Mouse (Mus musculus): Measurements from ENCODE around the gene Cdkn1a. TPM values are rescaled to one million over a fixed set of nuclear protein-coding genes. Genes with fewer than 3 reads are reported as not detected.
"Not testable (repeated sequence)": the region's sequence is repeated elsewhere in the genome, so short reads cannot be mapped to it uniquely, and the experiment has no call there.

The Cdkn1a gene
- polyA plus RNA-seq, 1 experiment from 2014 or later = 13.8 TPM

GRCm38 (mm10) chr17:29110356-29110755 lies 19.6 kb downstream of the Cdkn1a start:
- not testable (repeated sequence) for DNase-seq (ENCODE audit: low spot score); H3K27me3 ChIP-seq (replicated peaks; ENCODE audit: control insufficient read depth, insufficient read depth, low read length); H3K4me2 ChIP-seq; H3K4me1 ChIP-seq (replicated peaks; ENCODE audit: control insufficient read depth, insufficient read depth, low read length); H3K36me3 ChIP-seq (ENCODE audit: control insufficient read depth, insufficient read depth, low read length); H3K9me3 ChIP-seq (ENCODE audit: control insufficient read depth, low read length); H3K4me3 ChIP-seq (ENCODE audit: low read depth, low read length); ATAC-seq (replicated peaks; ENCODE audit: low FRiP score); H3K27ac ChIP-seq (ENCODE audit: low read depth, low read length); H3K9ac ChIP-seq (ENCODE audit: low read depth, low read length)
- WGBS = 78% methylated on average over 6 of the region's 6 CpGs

DNA sequence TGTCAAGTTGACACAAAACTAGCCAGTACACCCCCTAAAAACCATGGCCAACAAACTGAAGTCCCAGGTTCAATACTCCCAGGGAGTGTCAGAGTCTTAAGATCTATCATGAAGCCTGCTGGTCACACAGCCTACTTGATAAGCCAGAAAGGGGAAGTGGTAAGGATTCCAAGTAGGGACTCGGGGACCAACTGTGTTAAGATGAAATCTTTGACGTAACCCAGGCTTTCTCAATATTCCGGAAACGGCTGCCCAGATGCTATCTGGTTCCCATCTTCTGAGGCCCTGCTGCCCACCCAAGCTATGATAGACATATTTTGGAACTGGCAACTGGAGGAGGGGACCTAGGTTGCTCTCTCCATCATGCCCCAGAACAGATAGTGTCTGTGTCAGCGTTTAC lies 20.6 kb downstream of the Cdkn1a start:
- no peaks in the 10 kb centered on the region for H3K9me3 ChIP-seq (ENCODE audit: control insufficient read depth, low read length)
- peaks cover 8% of the 10 kb centered on the region; the same call in 1 of the 2 replicates for H3K4me1 ChIP-seq (replicated peaks; ENCODE audit: control insufficient read depth, insufficient read depth, low read length)
- H3K9ac ChIP-seq (ENCODE audit: low read depth, low read length) = no peak overlapping the region
- H3K4me3 ChIP-seq (ENCODE audit: low read depth, low read length) = no peak overlapping the region
- no peaks in the 10 kb centered on the region for H3K36me3 ChIP-seq (ENCODE audit: control insufficient read depth, insufficient read depth, low read length)
- no peaks in the 10 kb centered on the region for H3K27me3 ChIP-seq (replicated peaks; ENCODE audit: control insufficient read depth, insufficient read depth, low read length)
- H3K4me2 ChIP-seq = no peak overlapping the region
- ATAC-seq (replicated peaks; ENCODE audit: low FRiP score) = no peak
- H3K27ac ChIP-seq (ENCODE audit: low read depth, low read length) = no peak overlapping the region
- 41% methylated on average over 5 of the region's 5 CpGs for WGBS
- no peak for DNase-seq (ENCODE audit: low spot score)

- peak within 1 kb of the TSS; percentile 25 for H3K4me2 ChIP-seq
- DNase-seq (ENCODE audit: low spot score) (no peak), ATAC-seq (replicated peaks; ENCODE audit: low FRiP score) (no peak)
- no peaks in the 10 kb centered on the region for H3K9me3 ChIP-seq (ENCODE audit: control insufficient read depth, low read length)
- H3K9ac ChIP-seq (ENCODE audit: low read depth, low read length) = no peak within 1 kb of the TSS
- 67% methylated on average over 13 of the region's 13 CpGs for whole genome bisulfite sequencing
- H3K36me3 ChIP-seq (ENCODE audit: control insufficient read depth, insufficient read depth, low read length) = no peaks in the 10 kb centered on the region
- H3K27me3 ChIP-seq (replicated peaks; ENCODE audit: control insufficient read depth, insufficient read depth, low read length) = no peaks in the 10 kb centered on the region
- H3K4me3 ChIP-seq (ENCODE audit: low read depth, low read length) = no peak within 1 kb of the TSS
- peaks cover 8% of the 10 kb centered on the region; the same call in 1 of the 2 replicates for H3K4me1 ChIP-seq (replicated peaks; ENCODE audit: control insufficient read depth, insufficient read depth, low read length)
- no peak within 1 kb of the TSS for H3K27ac ChIP-seq (ENCODE audit: low read depth, low read length)
These were observed 23.0 kb downstream of the Cdkn1a start, which contains the start of gene Rab44 for GRCm38 (mm10) chr17:29113591-29114352. Gene Rab44, plus strand, starts transcription at chr17:29114145.

DNA sequence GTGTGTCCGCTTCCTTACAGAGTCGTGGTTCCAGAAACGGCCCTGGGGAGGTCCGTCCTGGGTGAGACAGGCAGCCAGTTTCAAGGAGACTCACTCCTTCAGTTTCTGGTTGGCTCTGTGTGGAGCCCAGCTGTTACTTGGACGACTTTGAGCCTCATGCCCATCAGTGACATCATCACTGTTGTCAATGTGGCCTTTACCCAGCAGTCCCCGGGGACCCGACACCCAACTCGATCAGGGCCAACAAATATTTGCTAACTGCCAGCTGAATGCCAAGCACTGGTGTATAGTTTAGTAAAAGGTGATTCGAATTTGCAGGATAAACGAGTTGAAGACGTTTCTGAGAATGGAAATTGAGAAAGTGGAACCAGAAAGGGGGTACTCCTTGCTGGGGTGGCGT lies 25.2 kb downstream of the Cdkn1a start:
- DNase-seq (ENCODE audit: low spot score) (no peak), ATAC-seq (replicated peaks; ENCODE audit: low FRiP score) (no peak)
- H3K9me3 ChIP-seq (ENCODE audit: control insufficient read depth, low read length) = no peaks in the 10 kb centered on the region
- no peak overlapping the region for H3K9ac ChIP-seq (ENCODE audit: low read depth, low read length)
- 69% methylated on average over 12 of the region's 12 CpGs for WGBS
- H3K27ac ChIP-seq (ENCODE audit: low read depth, low read length) = no peak overlapping the region
- H3K4me2 ChIP-seq = no peak overlapping the region
- no peaks in the 10 kb centered on the region for H3K27me3 ChIP-seq (replicated peaks; ENCODE audit: control insufficient read depth, insufficient read depth, low read length)
- H3K36me3 ChIP-seq (ENCODE audit: control insufficient read depth, insufficient read depth, low read length) = no peaks in the 10 kb centered on the region
- no peak overlapping the region for H3K4me3 ChIP-seq (ENCODE audit: low read depth, low read length)
- peaks cover 8% of the 10 kb centered on the region; the same call in 1 of the 2 replicates for H3K4me1 ChIP-seq (replicated peaks; ENCODE audit: control insufficient read depth, insufficient read depth, low read length)

GRCm38 (mm10) chr17:29117006-29117648 lies 26.4 kb downstream of the Cdkn1a start:
- no peak overlapping the region for H3K4me2 ChIP-seq
- 0 out of 2 replicates have a peak, but pooled peaks cover 2% of the 10 kb centered on the region for H3K4me1 ChIP-seq (replicated peaks; ENCODE audit: control insufficient read depth, insufficient read depth, low read length)
- no peak overlapping the region for H3K4me3 ChIP-seq (ENCODE audit: low read depth, low read length)
- 59% methylated on average over 8 of the region's 8 CpGs for WGBS
- no peaks in the 10 kb centered on the region for H3K36me3 ChIP-seq (ENCODE audit: control insufficient read depth, insufficient read depth, low read length)
- DNase-seq (ENCODE audit: low spot score) = no peak
- no peaks in the 10 kb centered on the region for H3K27me3 ChIP-seq (replicated peaks; ENCODE audit: control insufficient read depth, insufficient read depth, low read length)
- no peak overlapping the region for H3K9ac ChIP-seq (ENCODE audit: low read depth, low read length)
- no peaks in the 10 kb centered on the region for H3K9me3 ChIP-seq (ENCODE audit: control insufficient read depth, low read length)
- ATAC-seq (replicated peaks; ENCODE audit: low FRiP score) = no peak
- H3K27ac ChIP-seq (ENCODE audit: low read depth, low read length) = no peak overlapping the region

DNA sequence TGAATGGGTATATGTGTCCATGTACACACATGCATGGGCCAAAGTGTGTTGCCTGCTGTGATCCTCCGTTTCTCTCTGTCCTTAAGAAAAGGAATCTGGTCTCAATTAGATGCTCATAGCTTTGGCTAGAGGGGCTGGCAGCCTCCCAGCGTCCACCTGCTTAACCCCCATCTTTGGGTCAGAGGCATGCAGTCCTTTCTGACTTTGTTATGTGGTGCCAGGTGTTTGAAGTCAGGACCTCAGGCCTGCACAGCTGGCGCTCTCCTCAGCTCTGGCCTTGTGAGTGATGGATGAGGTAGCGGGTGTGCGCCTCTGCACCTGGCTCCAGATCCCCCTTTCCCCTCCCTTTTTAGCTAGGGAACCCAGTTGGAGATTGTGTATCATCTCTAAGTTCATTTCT lies 27.3 kb downstream of the Cdkn1a start:
- no peak for DNase-seq (ENCODE audit: low spot score)
- WGBS = 60% methylated on average over 5 of the region's 5 CpGs
- no peak for ATAC-seq (replicated peaks; ENCODE audit: low FRiP score)

DNA sequence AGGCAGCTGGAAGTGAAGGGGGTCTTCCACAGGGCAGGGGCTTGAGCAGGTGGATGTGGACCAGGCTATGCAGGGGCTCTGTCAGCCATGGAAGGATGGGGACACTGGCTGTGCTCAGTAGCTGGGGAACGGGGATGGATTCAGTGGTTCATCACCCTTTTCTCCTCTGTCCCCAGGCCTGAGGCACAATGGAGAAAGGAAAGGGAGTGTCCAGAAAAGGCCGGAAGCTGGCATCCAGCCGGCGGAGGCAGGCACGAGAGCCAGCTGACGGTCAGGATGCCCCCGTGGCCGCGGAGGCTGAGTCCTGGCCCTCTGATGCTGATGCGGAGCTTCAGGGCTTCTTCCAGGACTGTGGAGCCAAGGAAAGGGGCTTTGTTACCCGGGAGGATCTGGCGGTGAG lies 29.9 kb downstream of the Cdkn1a start:
- Histone ChIP-seq H3K36me3 (ENCODE audit: control insufficient read depth, insufficient read depth, low read length) (no peaks in the 10 kb centered on the region), H3K4me3 (ENCODE audit: low read depth, low read length) (no peak overlapping the region), H3K4me1 (replicated peaks; ENCODE audit: control insufficient read depth, insufficient read depth, low read length) (no peaks in the 10 kb centered on the region), H3K9ac (ENCODE audit: low read depth, low read length) (no peak overlapping the region), H3K27me3 (replicated peaks; ENCODE audit: control insufficient read depth, insufficient read depth, low read length) (no peaks in the 10 kb centered on the region), H3K4me2 (no peak overlapping the region), H3K27ac (ENCODE audit: low read depth, low read length) (no peak overlapping the region), H3K9me3 (ENCODE audit: control insufficient read depth, low read length) (no peaks in the 10 kb centered on the region)
- DNase-seq (ENCODE audit: low spot score) (no peak), ATAC-seq (replicated peaks; ENCODE audit: low FRiP score) (no peak)
- WGBS = 69% methylated on average over 12 of the region's 12 CpGs

More for the DNA sequence above, 27.3 kb downstream of the Cdkn1a start:
- H3K9ac ChIP-seq (ENCODE audit: low read depth, low read length) = no peak overlapping the region
- no peak overlapping the region for H3K4me2 ChIP-seq
- no peaks in the 10 kb centered on the region for H3K36me3 ChIP-seq (ENCODE audit: control insufficient read depth, insufficient read depth, low read length)
- H3K9me3 ChIP-seq (ENCODE audit: control insufficient read depth, low read length) = no peaks in the 10 kb centered on the region
- H3K4me1 ChIP-seq (replicated peaks; ENCODE audit: control insufficient read depth, insufficient read depth, low read length) = 0 out of 2 replicates have a peak, but pooled peaks cover 2% of the 10 kb centered on the region
- H3K4me3 ChIP-seq (ENCODE audit: low read depth, low read length) = no peak overlapping the region
- H3K27ac ChIP-seq (ENCODE audit: low read depth, low read length) = no peak overlapping the region
- no peaks in the 10 kb centered on the region for H3K27me3 ChIP-seq (replicated peaks; ENCODE audit: control insufficient read depth, insufficient read depth, low read length)

DNA sequence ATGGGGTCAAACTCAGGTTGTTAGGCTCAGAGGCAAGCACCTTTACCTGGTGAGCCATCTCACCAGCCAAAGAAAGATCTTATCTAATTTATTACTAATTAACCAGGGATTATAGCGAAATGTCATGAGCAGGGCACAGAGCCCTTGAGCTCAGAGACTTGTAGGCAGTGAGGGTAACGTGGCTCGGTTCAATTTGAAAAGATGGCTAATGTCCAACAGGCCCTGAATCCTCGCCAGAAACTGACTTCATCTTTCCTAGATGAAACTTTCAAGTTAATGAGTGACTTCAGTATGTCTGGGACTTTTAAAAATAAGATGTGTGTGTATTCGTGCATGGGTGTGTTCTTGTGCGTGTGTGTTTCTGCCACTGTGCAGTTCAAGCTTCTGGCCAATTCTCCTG lies 32.0 kb downstream of the Cdkn1a start:
- Histone ChIP-seq H3K36me3 (ENCODE audit: control insufficient read depth, insufficient read depth, low read length) (no peaks in the 10 kb centered on the region), H3K9me3 (ENCODE audit: control insufficient read depth, low read length) (no peaks in the 10 kb centered on the region), H3K4me3 (ENCODE audit: low read depth, low read length) (no peak overlapping the region), H3K4me1 (replicated peaks; ENCODE audit: control insufficient read depth, insufficient read depth, low read length) (no peaks in the 10 kb centered on the region), H3K27ac (ENCODE audit: low read depth, low read length) (no peak overlapping the region), H3K4me2 (no peak overlapping the region), H3K9ac (ENCODE audit: low read depth, low read length) (no peak overlapping the region), H3K27me3 (replicated peaks; ENCODE audit: control insufficient read depth, insufficient read depth, low read length) (no peaks in the 10 kb centered on the region)
- WGBS = 78% methylated on average over 6 of the region's 6 CpGs
- DNase-seq (ENCODE audit: low spot score) (no peak), ATAC-seq (replicated peaks; ENCODE audit: low FRiP score) (no peak)

Data from liver, embryonic 11.5 days (tissue).